Mouse (Mus musculus): ENCODE data around the gene Fam25c. TPM values are rescaled to one million over a fixed set of nuclear protein-coding genes. Genes with fewer than 3 reads are reported as not detected.
A peak's percentile ranks its signal among the peaks of the same experiment; 100 is the strongest.

The Fam25c gene
- total and polyA plus RNA-seq, 3 experiments = not detected

GRCm38 (mm10) chr14:34402871-34403270 lies 47.6 kb upstream of the Fam25c start:
- Histone ChIP-seq H3K9me3 (replicated peaks; ENCODE audit: insufficient read depth, low read length) (no peaks in the 10 kb centered on the region), H3K79me2 (ENCODE audit: control insufficient read depth, insufficient read depth, low read length, poor library complexity) (no peaks in the 10 kb centered on the region)

GRCm38 (mm10) chr14:34401135-34401534 lies 45.9 kb upstream of the Fam25c start:
- no peaks in the 10 kb centered on the region for H3K36me3 ChIP-seq (ENCODE audit: control insufficient read depth in 1 of 2, insufficient read depth in 2 of 2, low read length in 2 of 2)
- H3K27me3 ChIP-seq (ENCODE audit: control insufficient read depth in 1 of 2, insufficient read depth in 2 of 2, low read length in 2 of 2) = no peaks in the 10 kb centered on the region
- peak; percentile 74; the same call in 1 of the 2 replicates for TF ChIP-seq JUND (IDR thresholded peaks at IDR 0.05; ENCODE audit: low read depth, low read length)
- TF ChIP-seq RCOR1 (IDR thresholded peaks at IDR 0.05; ENCODE audit: low read depth, low read length) = no peak
- 0 out of 2 replicates have a peak, but pooled peaks have one; percentile 30 for TF ChIP-seq MYC (IDR thresholded peaks at IDR 0.05; ENCODE audit: low read depth, low read length)
- TF ChIP-seq CHD2 (IDR thresholded peaks at IDR 0.05; ENCODE audit: low read length) = no peak
- TF ChIP-seq BHLHE40 (IDR thresholded peaks at IDR 0.05; ENCODE audit: borderline replicate concordance, low read depth, low read length) = 0 out of 2 replicates have a peak, but pooled peaks have one; percentile 24
- peak; percentile 99 for TF ChIP-seq SMC3 (IDR thresholded peaks at IDR 0.05; ENCODE audit: low read depth, low read length)
- TF ChIP-seq CTCF (IDR thresholded peaks at IDR 0.05 in 2 of 3, conservative IDR thresholded peaks at IDR 0.05 in 1 of 3; ENCODE audit: control insufficient read depth in 1 of 3, insufficient read depth in 1 of 3, low read depth in 2 of 3, low read length in 3 of 3, poor library complexity in 1 of 3, severe bottlenecking in 1 of 3) = peak; percentile 91 to 100 (median 98)
- no peak for TF ChIP-seq POLR2AphosphoS5 (IDR thresholded peaks at IDR 0.05; ENCODE audit: borderline replicate concordance, low read depth, low read length)
- peak; percentile 96 for TF ChIP-seq ZC3H11A (IDR thresholded peaks at IDR 0.05; ENCODE audit: low read depth, low read length)
- TF ChIP-seq GATA1 (IDR thresholded peaks at IDR 0.05; ENCODE audit: low read depth, low read length) = 0 out of 2 replicates have a peak, but pooled peaks have one; percentile 14
- TF ChIP-seq RAD21 (IDR thresholded peaks at IDR 0.05; ENCODE audit: low read depth, low read length) = peak; percentile 96
- TF ChIP-seq ZNF384 (IDR thresholded peaks at IDR 0.05; ENCODE audit: low read depth, low read length) = peak; percentile 60
- no peak overlapping the region for H3K4me3 ChIP-seq (ENCODE audit: control insufficient read depth in 1 of 2, insufficient read depth in 1 of 2, low read depth in 2 of 2, low read length in 2 of 2)
- H3K79me2 ChIP-seq (ENCODE audit: control insufficient read depth, insufficient read depth, low read length, poor library complexity) = no peaks in the 10 kb centered on the region
- H3K9ac ChIP-seq (ENCODE audit: control insufficient read depth, low read depth, low read length, poor library complexity, severe bottlenecking) = peak overlapping the region; percentile 20; the same call in 1 of the 2 replicates
- no peaks in the 10 kb centered on the region for H3K4me1 ChIP-seq (ENCODE audit: control insufficient read depth in 1 of 2, insufficient read depth in 2 of 2, low read length in 2 of 2)
- no peak overlapping the region for H3K27ac ChIP-seq (ENCODE audit: control insufficient read depth, low read depth, low read length)
- DNase-seq (ENCODE audit: low read depth, low spot score) = peak; percentile 85
- H3K9me3 ChIP-seq (replicated peaks; ENCODE audit: insufficient read depth, low read length) = no peaks in the 10 kb centered on the region

More at GRCm38 (mm10) chr14:34402871-34403270, 47.6 kb upstream of the Fam25c start:
- Histone ChIP-seq H3K27ac (ENCODE audit: control insufficient read depth, low read depth, low read length) (no peak overlapping the region), H3K27me3 (ENCODE audit: control insufficient read depth in 1 of 2, insufficient read depth in 2 of 2, low read length in 2 of 2) (no peaks in the 10 kb centered on the region), H3K4me1 (ENCODE audit: control insufficient read depth in 1 of 2, insufficient read depth in 2 of 2, low read length in 2 of 2) (no peaks in the 10 kb centered on the region), H3K9ac (ENCODE audit: control insufficient read depth, low read depth, low read length, poor library complexity, severe bottlenecking) (no peak overlapping the region), H3K36me3 (ENCODE audit: control insufficient read depth in 1 of 2, insufficient read depth in 2 of 2, low read length in 2 of 2) (no peaks in the 10 kb centered on the region), H3K4me3 (ENCODE audit: control insufficient read depth in 1 of 2, insufficient read depth in 1 of 2, low read depth in 2 of 2, low read length in 2 of 2) (no peak overlapping the region)
- no peak for DNase-seq (ENCODE audit: low read depth, low spot score)
- TF ChIP-seq POLR2A (IDR thresholded peaks at IDR 0.05; ENCODE audit: control insufficient read depth in 1 of 2, insufficient read depth in 1 of 2, low read depth in 1 of 2, low read length in 2 of 2, poor library complexity in 1 of 2) (no peak), HCFC1 (IDR thresholded peaks at IDR 0.05; ENCODE audit: low read depth, low read length) (no peak)

GRCm38 (mm10) chr14:34400021-34400420 lies 44.8 kb upstream of the Fam25c start:
- H3K4me3 ChIP-seq (ENCODE audit: control insufficient read depth in 1 of 2, insufficient read depth in 1 of 2, low read depth in 2 of 2, low read length in 2 of 2) = no peak overlapping the region
- H3K36me3 ChIP-seq (ENCODE audit: control insufficient read depth in 1 of 2, insufficient read depth in 2 of 2, low read length in 2 of 2) = no peaks in the 10 kb centered on the region
- H3K9ac ChIP-seq (ENCODE audit: control insufficient read depth, low read depth, low read length, poor library complexity, severe bottlenecking) = no peak overlapping the region
- H3K4me1 ChIP-seq (ENCODE audit: control insufficient read depth in 1 of 2, insufficient read depth in 2 of 2, low read length in 2 of 2) = no peaks in the 10 kb centered on the region
- no peak for DNase-seq (ENCODE audit: low read depth, low spot score)
- H3K27me3 ChIP-seq (ENCODE audit: control insufficient read depth in 1 of 2, insufficient read depth in 2 of 2, low read length in 2 of 2) = no peaks in the 10 kb centered on the region
- no peak overlapping the region for H3K27ac ChIP-seq (ENCODE audit: control insufficient read depth, low read depth, low read length)
- H3K79me2 ChIP-seq (ENCODE audit: control insufficient read depth, insufficient read depth, low read length, poor library complexity) = no peaks in the 10 kb centered on the region
- no peaks in the 10 kb centered on the region for H3K9me3 ChIP-seq (replicated peaks; ENCODE audit: insufficient read depth, low read length)
- TF ChIP-seq TCF12 (IDR thresholded peaks at IDR 0.05; ENCODE audit: low read depth, low read length) (no peak), MEF2A (IDR thresholded peaks at IDR 0.05; ENCODE audit: extremely low read depth, insufficient replicate concordance, low read depth, low read length, poor library complexity, severe bottlenecking) (no peak), SIN3A (IDR thresholded peaks at IDR 0.05; ENCODE audit: low read length) (no peak), MAZ (IDR thresholded peaks at IDR 0.05; ENCODE audit: low read depth, low read length) (no peak), MAFK (IDR thresholded peaks at IDR 0.05; ENCODE audit: borderline replicate concordance, low read depth, low read length) (no peak), MYB (IDR thresholded peaks at IDR 0.05; ENCODE audit: low read depth, low read length) (no peak), TAL1 (IDR thresholded peaks at IDR 0.05; ENCODE audit: low read length) (no peak), CHD2 (IDR thresholded peaks at IDR 0.05; ENCODE audit: low read length) (no peak), CTCF (IDR thresholded peaks at IDR 0.05 in 2 of 3, conservative IDR thresholded peaks at IDR 0.05 in 1 of 3; ENCODE audit: control insufficient read depth in 1 of 3, insufficient read depth in 1 of 3, low read depth in 2 of 3, low read length in 3 of 3, poor library complexity in 1 of 3, severe bottlenecking in 1 of 3) (no peak), MYC (IDR thresholded peaks at IDR 0.05; ENCODE audit: low read depth, low read length) (no peak), RCOR1 (IDR thresholded peaks at IDR 0.05; ENCODE audit: low read depth, low read length) (no peak), HCFC1 (IDR thresholded peaks at IDR 0.05; ENCODE audit: low read depth, low read length) (no peak), ELF1 (IDR thresholded peaks at IDR 0.05; ENCODE audit: low read depth, low read length) (no peak), NELFE (IDR thresholded peaks at IDR 0.05; ENCODE audit: low read depth, low read length) (no peak), JUND (IDR thresholded peaks at IDR 0.05; ENCODE audit: low read depth, low read length) (no peak), POLR2AphosphoS2 (IDR thresholded peaks at IDR 0.05; ENCODE audit: low read length) (no peak), CHD1 (IDR thresholded peaks at IDR 0.05; ENCODE audit: low read depth, low read length) (no peak)

Data from MEL (cell line).